Mouse (Mus musculus) spleen, adult 2 months (tissue): Measurements from ENCODE around the gene Etv6. TPM values are rescaled to one million over a fixed set of nuclear protein-coding genes. Genes with fewer than 3 reads are reported as not detected.

ENCODE experiments used
- DNase-seq, 2 experiments: peaks; one replicate each; pipeline versions ENCODE4 v3.0.0 to v3.0.0-alpha.2; 2012 to 2021; ENCODE audit warnings: low spot score in 2 of 2, low read depth in 1 of 2
- H3K27ac ChIP-seq: fragments of 200-500 bp; 2 replicates; pipeline ENCODE4 v1.5.1; 2012; ENCODE audit warnings: low read length, inconsistent platforms; ENCODE audit not compliant: insufficient read depth
- H3K27me3 ChIP-seq: fragments of 200-500 bp; 2 replicates; pipeline ENCODE4 v1.6.1; 2012; ENCODE audit warnings: mild to moderate bottlenecking, moderate library complexity, low read length, inconsistent platforms; ENCODE audit not compliant: control insufficient read depth, insufficient read depth
- H3K36me3 ChIP-seq: fragments of 200-500 bp; 2 replicates; pipeline ENCODE4 v1.6.1; 2012; ENCODE audit warnings: mild to moderate bottlenecking, low read length, inconsistent platforms; ENCODE audit not compliant: control insufficient read depth, insufficient read depth
- H3K4me1 ChIP-seq: fragments of 200-500 bp; 2 replicates; pipeline ENCODE4 v1.6.1; 2011; ENCODE audit warnings: inconsistent platforms; ENCODE audit not compliant: control insufficient read depth, insufficient read depth, insufficient read length
- H3K4me3 ChIP-seq: fragments of 200-500 bp; 2 replicates; pipeline ENCODE4 v1.5.1; 2011; ENCODE audit warnings: mild to moderate bottlenecking, inconsistent platforms; ENCODE audit not compliant: insufficient read depth, insufficient read length; ENCODE audit errors: extremely low read depth
- CTCF ChIP-seq: fragments of 200-500 bp; IDR thresholded peaks from 2 replicates; pipeline ENCODE4 v1.5.1; 2011; ENCODE audit warnings: mild to moderate bottlenecking, inconsistent platforms; ENCODE audit not compliant: insufficient read depth, insufficient read length, insufficient replicate concordance; ENCODE audit errors: extremely low read depth
- POLR2A ChIP-seq: fragments of 200-500 bp; IDR thresholded peaks from 2 replicates; pipeline ENCODE4 v1.6.1; 2011; ENCODE audit warnings: low read depth, low read length, inconsistent platforms
- WGBS: fragments of 180-500 bp; shearing (Covaris S2); methylation state at CpG from one replicate; pipeline ENCODE4 v1.1.7; 2018; 5-methylcytosine and 5-hydroxymethylcytosine counted together
- polyA plus RNA-seq: library from polyadenylated mRNA; depleted of rRNA; stranded (reverse); fragments of >200 nt; gene quantifications from 2 replicates; pipeline ENCODE4 v1.2.3, GENCODE M21; 2012

Etv6 gene
- polyA plus RNA-seq, 1 experiment, result 21.6 TPM

DNA sequence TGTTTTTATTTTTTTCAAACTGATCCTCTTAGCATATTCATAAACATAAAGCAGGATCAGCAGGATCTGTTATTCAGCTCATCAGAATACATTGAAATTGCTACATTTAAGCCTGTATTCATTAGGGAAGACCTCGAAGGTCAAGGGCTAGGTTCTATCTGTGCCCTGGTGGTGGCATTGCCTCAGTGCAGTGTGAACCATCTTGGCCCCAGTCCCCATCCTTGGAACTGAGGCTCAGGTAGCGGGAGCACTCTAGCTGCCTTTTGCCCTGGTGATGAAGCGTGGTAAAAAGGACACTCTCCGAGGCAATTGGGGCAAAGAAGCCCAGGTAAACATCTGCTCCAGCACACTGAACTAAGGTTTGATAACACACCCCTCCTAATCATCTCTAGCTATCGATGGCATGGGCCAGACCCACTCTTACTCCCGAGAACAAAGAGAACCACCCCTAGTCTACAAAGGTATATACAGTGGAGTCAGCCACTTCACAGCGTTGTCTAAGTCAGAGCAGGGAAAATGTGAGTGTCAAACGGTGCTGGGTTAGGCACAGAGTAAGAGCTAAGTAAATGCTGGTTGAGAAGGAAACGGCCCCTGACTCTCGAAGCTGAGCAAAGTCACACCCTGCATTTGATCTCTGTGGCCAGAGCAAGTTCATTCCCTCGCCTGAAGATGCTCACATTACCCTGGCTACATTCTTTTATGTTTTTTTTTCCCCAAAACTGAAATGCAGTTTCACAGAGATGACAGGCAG, 148.3 kb downstream of the Etv6 start:
- Histone ChIP-seq H3K27ac (no peak overlapping the region), H3K27me3 (no peaks in the 10 kb centered on the region), H3K36me3 (no peaks in the 10 kb centered on the region), H3K4me1 (peaks cover 15% of the 10 kb centered on the region; the same call in 1 of the 2 replicates), H3K4me3 (no peak overlapping the region)
- no peak for DNase-seq
- WGBS, result 61% methylated on average over 11 of the region's 11 CpGs
- TF ChIP-seq CTCF, result no peak

DNA sequence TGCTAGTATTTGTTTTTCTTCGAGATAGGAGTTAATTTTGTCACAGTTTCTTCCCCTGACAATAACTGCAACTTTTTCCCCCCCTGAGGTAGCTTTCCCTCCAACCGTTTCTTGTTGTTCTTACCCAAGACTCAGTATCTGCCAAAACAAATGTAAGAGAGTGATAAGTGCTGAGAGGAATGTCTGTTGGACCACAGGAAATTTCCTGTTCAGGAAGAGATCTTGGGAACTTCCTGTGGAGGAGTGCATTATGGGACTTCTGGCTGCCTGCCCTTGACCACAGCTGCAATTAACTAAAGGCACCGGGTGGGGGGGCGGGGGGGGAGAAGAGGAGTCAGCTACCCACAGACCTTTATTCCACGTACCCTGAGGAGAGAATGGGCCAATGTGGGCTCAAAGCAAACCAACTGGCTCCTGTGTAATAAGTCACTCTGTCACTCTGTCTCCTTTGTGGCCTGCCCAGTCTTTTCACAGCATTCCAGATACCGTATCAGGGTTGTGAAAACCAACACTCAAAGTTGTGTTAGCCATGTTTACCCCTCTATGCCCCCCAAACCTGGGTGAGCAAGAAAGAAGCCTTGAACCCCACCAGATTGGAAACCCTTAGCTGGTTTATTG, 150.9 kb downstream of the Etv6 start:
- WGBS, result 21% methylated on average over 6 of the region's 6 CpGs
- DNase-seq, result no peak
- Histone ChIP-seq H3K4me3 (no peak overlapping the region), H3K36me3 (no peaks in the 10 kb centered on the region), H3K27me3 (no peaks in the 10 kb centered on the region), H3K4me1 (peaks cover 23% of the 10 kb centered on the region; the same call in 1 of the 2 replicates), H3K27ac (no peak overlapping the region)
- no peak for TF ChIP-seq CTCF
- TF ChIP-seq POLR2A, result no peak

DNA sequence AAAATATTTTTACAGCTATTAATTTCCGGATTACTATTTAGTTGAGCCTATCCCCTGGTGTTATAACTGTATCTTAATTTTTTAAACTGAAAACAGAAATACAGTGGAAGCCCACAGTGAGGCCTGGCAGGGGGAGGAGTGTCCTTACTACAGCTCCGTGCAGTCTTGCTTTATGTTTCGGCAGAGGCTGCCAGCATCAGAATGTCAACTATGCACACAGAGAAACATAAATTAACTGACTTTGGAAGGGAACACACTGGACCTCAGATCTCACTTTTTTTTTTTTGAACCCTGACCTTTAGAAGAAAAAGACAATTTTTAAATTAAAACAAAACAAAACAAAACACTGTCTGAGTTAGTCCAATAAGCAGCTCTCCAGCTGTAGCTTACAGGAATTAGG, 153.2 kb downstream of the Etv6 start:
- WGBS, result 63% methylated on average over 3 of the region's 3 CpGs
- no peak overlapping the region for H3K27ac ChIP-seq
- H3K27me3 ChIP-seq, result no peaks in the 10 kb centered on the region
- TF ChIP-seq CTCF (no peak), POLR2A (no peak)
- H3K4me3 ChIP-seq, result no peak overlapping the region
- peaks cover 23% of the 10 kb centered on the region; the same call in 1 of the 2 replicates for H3K4me1 ChIP-seq
- DNase-seq, result no peak
- no peaks in the 10 kb centered on the region for H3K36me3 ChIP-seq

DNA sequence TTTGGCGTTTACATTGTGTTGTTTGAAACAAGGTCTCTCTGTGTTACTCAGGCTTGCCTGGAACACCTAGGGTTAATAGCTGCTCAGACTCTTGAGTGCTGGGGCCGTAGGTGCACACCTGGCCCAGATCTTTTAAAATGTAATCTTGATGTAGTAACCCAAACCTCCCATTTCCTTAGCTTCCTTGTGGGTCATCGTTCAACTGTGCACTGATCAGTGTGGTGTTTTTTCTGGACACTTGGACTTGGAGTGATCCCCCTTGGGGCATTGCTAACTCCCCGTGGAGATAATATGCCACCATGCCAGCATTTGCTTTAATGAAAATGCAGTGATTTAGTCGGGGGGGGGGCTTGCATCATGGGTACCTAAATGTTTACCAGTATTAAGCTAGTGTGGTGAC, 153.7 kb downstream of the Etv6 start:
- no peaks in the 10 kb centered on the region for H3K36me3 ChIP-seq
- TF ChIP-seq POLR2A, result no peak
- no peak for TF ChIP-seq CTCF
- no peak for DNase-seq
- H3K4me1 ChIP-seq, result peaks cover 23% of the 10 kb centered on the region; the same call in 1 of the 2 replicates
- WGBS, result 41% methylated on average over 5 of the region's 5 CpGs
- no peaks in the 10 kb centered on the region for H3K27me3 ChIP-seq
- H3K4me3 ChIP-seq, result no peak overlapping the region
- no peak overlapping the region for H3K27ac ChIP-seq

DNA sequence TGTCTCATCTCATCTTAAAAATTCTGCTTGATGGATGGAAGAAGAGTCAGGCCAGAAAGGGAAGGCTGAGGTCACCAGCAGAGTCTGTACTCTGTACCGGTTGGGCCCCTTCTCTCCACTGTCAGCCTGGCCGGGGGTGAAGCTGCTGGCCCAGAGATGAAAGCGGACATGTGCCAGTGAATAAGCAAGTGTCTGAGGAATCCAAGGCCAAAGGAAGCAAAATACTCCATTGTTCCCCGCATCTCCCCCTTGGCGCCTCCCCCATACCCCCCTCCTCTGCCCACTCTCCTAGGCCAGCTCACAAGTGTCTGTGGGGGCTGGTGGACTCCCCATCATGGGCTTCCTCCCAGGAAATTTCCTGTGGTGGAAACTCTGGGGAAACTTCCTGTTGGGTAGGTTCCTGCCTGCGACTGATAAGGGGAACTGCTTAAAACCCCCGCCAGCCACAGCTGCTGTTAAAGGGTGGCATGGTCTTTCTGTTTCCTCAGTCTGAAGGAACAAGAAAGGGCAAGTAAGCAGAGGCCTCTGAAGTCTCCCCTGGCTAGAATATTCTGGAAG, 154.2 kb downstream of the Etv6 start:
- Histone ChIP-seq H3K27me3 (no peaks in the 10 kb centered on the region), H3K27ac (0 out of 2 replicates have a peak overlapping the region, but pooled peaks have one; percentile 14), H3K36me3 (no peaks in the 10 kb centered on the region), H3K4me1 (peaks cover 23% of the 10 kb centered on the region; the same call in 1 of the 2 replicates), H3K4me3 (no peak overlapping the region)
- 21% methylated on average over 7 of the region's 7 CpGs for WGBS
- peak; percentile 23 to 59 for DNase-seq
- TF ChIP-seq CTCF (no peak), POLR2A (no peak)

DNA sequence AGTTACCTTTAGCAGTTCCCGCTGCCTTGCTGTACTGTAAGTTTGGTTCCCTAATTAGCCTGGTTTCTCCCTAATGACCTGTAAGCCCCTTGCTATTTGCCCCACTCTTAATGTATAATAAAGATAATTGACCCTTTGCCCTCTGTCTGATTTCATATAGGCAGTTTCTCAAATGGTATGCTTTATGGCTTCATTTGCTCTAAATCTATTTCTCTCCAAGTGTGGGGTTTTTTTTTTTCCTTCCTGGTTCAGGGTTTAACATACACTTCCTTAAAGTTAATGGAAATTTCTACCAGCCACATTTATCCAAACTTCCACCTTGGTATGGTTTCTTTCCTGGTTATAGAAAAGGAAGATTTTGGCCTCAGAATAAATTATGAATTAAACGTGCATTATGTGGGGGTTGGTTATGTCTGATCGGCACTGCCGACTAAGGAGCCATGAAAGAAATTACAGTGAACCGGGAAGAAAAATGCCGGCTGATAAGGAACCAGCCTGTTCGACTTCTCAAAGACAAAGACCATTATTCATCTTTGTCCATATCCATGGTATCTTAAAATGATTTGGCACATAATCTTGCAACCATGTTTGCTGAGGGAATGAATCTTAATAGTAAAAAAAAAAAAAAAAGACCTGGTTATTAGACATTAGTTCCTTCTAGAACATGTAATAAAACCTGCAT, 155.2 kb downstream of the Etv6 start:
- Histone ChIP-seq H3K36me3 (no peaks in the 10 kb centered on the region), H3K27me3 (no peaks in the 10 kb centered on the region)

More for the DNA sequence above, 155.2 kb downstream of the Etv6 start:
- no peak overlapping the region for H3K4me3 ChIP-seq
- TF ChIP-seq POLR2A, result no peak
- TF ChIP-seq CTCF, result no peak
- 89% methylated on average over 7 of the region's 7 CpGs for WGBS
- H3K27ac ChIP-seq, result no peak overlapping the region
- H3K4me1 ChIP-seq, result peaks cover 23% of the 10 kb centered on the region; the same call in 1 of the 2 replicates
- no peak for DNase-seq
